Mouse (Mus musculus): Measurements from ENCODE around the gene Rbfox3.

GRCm38 (mm10) chr11:118491230-118491629, 420.2 kb downstream of the Rbfox3 start:
- no peak for TF ChIP-seq POLR2A (IDR thresholded peaks at IDR 0.05; ENCODE audit: low read depth, low read length)
- no peak for TF ChIP-seq CTCF (conservative IDR thresholded peaks at IDR 0.05 in 1 of 2, IDR thresholded peaks at IDR 0.05 in 1 of 2; ENCODE audit: low read depth in 2 of 2, low read length in 2 of 2)
- TF ChIP-seq TBP (conservative IDR thresholded peaks at IDR 0.05; ENCODE audit: low read depth, low read length): no peak
- no peak for TF ChIP-seq HCFC1 (IDR thresholded peaks at IDR 0.05; ENCODE audit: low read depth, low read length)

Data from CH12.LX (cell line).